Mouse (Mus musculus) heart, postnatal 0 days (tissue): ENCODE measurements around the gene Sgpp2. TPM values are rescaled to one million over a fixed set of nuclear protein-coding genes. Genes with fewer than 3 reads are reported as not detected.

Source experiments
- ATAC-seq: fragments of 200-750 bp; cut with Nextera tagmentation; 2 replicates; pipeline ENCODE4 v1.8.0; 2017; ENCODE audit warnings: low read depth, moderate number of reproducible peaks, moderate library complexity; ENCODE audit not compliant: insufficient read depth
- DNase-seq: peaks from one replicate; pipeline ENCODE4 v3.0.0-alpha.2; 2016; ENCODE audit warnings: low spot score
- H3K27ac ChIP-seq: fragments of 300-500 bp; sonication (generic); 2 replicates; pipeline ENCODE4 v1.5.1; 2014; ENCODE audit warnings: low read depth, mild to moderate bottlenecking
- H3K27me3 ChIP-seq: fragments of 300-500 bp; sonication (generic); 2 replicates; pipeline ENCODE4 v1.6.1; 2014; ENCODE audit warnings: low read length, mixed read lengths; ENCODE audit not compliant: control insufficient read depth, insufficient read depth
- H3K36me3 ChIP-seq: fragments of 300-500 bp; sonication (generic); replicated peaks from 2 replicates; pipeline ENCODE4 v1.6.1; 2014; ENCODE audit warnings: low read length, mixed read lengths; ENCODE audit not compliant: control insufficient read depth, insufficient read depth
- H3K4me1 ChIP-seq: fragments of 300-500 bp; sonication (generic); 2 replicates; pipeline ENCODE4 v1.6.1; 2014; ENCODE audit warnings: antibody characterized with exemption; ENCODE audit not compliant: control insufficient read depth, insufficient read depth
- H3K4me2 ChIP-seq: fragments of 300-500 bp; sonication (generic); 2 replicates; pipeline ENCODE4 v1.6.1; 2014; ENCODE audit warnings: low read depth, mild to moderate bottlenecking, low read length, moderate library complexity
- H3K4me3 ChIP-seq: fragments of 300-500 bp; sonication (generic); 2 replicates; pipeline ENCODE4 v1.5.1; 2014; ENCODE audit warnings: low read depth, low read length
- H3K9ac ChIP-seq: fragments of 300-500 bp; sonication (generic); replicated peaks from 2 replicates; pipeline ENCODE4 v1.6.1; 2014; ENCODE audit warnings: low read depth, low read length, mixed read lengths
- H3K9me3 ChIP-seq: fragments of 300-500 bp; sonication (generic); replicated peaks from 2 replicates; pipeline ENCODE4 v1.6.1; 2016; ENCODE audit warnings: low read length; ENCODE audit not compliant: control insufficient read depth
- CTCF ChIP-seq: IDR thresholded peaks from 2 replicates; pipeline ENCODE4 v1.5.1; 2016; ENCODE audit warnings: antibody characterized with exemption, control low read depth, low read depth
- EP300 ChIP-seq: IDR thresholded peaks from 2 replicates; pipeline ENCODE4 v1.6.1; 2016; ENCODE audit warnings: antibody characterized with exemption, low read depth
- WGBS: fragments of 180-500 bp; shearing (Covaris S2); extraction: QIAGEN DNeasy Blood & Tissue Kit; methylation state at CpG from one replicate; pipeline ENCODE4 v1.1.7; 2014; 5-methylcytosine and 5-hydroxymethylcytosine counted together
- polyA plus RNA-seq: library from polyadenylated mRNA; unstranded; fragments of >200 nt; fragmentation: Nextera tagmentation; extraction: Ambion mirVana; gene quantifications from 2 replicates; pipeline ENCODE4 v1.2.1, GENCODE M21; 2015
- total RNA-seq: library from RNA; depleted of rRNA; stranded (reverse); fragments of >200 nt; gene quantifications from 2 replicates; pipeline ENCODE4 v1.2.3, GENCODE M21; 2014; ENCODE audit warnings: low replicate concordance

Gene Sgpp2
- total and polyA plus RNA-seq, 2 experiments from 2014 or later, result 0.07 TPM; not detected in 1

DNA sequence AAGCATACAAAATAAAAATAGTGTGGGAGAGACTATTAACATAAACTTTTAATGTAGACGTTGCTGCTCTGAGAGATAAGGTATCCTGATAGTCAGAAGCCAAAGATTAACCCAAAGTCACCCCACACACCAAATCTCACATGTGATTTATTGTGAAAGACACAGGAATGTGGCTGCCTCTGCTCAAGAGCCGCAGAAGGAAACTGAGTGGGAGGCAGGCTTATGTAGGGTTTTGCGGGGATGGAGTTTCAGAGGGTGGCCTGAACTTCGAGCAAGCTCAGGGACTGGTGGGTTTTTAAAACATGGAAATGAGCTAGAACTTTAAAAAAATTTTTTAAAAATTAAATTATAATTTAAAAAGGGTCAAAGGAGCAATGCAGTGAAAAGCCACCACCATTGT lies 3.8 kb downstream of the Sgpp2 start:
- H3K27me3 ChIP-seq, result peaks cover 37% of the 10 kb centered on the region
- no peaks in the 10 kb centered on the region for H3K9me3 ChIP-seq
- no peak overlapping the region for H3K4me3 ChIP-seq
- ATAC-seq (no peak), DNase-seq (no peak)
- WGBS, result 69% methylated on average over 4 of the region's 4 CpGs
- no peak overlapping the region for H3K9ac ChIP-seq
- H3K4me2 ChIP-seq, result no peak overlapping the region
- peaks cover 13% of the 10 kb centered on the region for H3K4me1 ChIP-seq
- H3K27ac ChIP-seq, result no peak overlapping the region
- H3K36me3 ChIP-seq, result no peaks in the 10 kb centered on the region
- TF ChIP-seq EP300 (no peak), CTCF (no peak)

DNA sequence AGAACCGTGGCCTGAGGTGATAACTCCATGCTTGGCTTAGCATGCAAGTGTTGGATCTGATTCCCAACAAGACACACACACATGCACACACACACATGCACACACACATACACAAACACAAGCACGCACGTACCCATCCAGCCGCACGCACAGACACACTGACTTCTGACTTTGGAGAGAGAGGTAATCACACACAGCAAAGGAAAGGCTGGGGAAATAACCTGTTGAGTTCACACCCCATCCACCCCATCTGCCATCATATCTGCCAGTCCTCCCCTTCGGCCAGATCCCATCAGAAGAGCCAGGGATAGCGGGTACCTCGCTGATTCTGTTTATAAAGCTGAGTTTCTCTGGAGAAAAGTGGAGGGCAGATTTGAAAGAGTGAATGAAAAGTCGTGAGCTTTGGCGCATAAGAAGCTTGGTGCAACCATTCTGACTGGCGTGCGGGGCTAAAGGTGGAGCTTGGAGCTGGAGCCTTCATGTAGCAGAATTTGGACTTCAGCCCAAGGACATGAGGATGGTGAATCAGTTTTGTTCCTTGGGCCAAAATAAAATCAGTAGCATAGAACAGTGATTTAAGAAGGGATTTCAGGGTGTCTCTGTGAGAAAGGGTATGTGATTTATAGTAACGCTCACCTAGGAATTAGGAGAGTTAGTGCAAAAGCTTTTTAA lies 8.1 kb downstream of the Sgpp2 start:
- 84% methylated on average over 13 of the region's 13 CpGs for WGBS
- Histone ChIP-seq H3K27me3 (no peaks in the 10 kb centered on the region), H3K4me2 (no peak overlapping the region), H3K9ac (no peak overlapping the region), H3K9me3 (no peaks in the 10 kb centered on the region), H3K4me1 (no peaks in the 10 kb centered on the region), H3K27ac (no peak overlapping the region), H3K4me3 (no peak overlapping the region), H3K36me3 (no peaks in the 10 kb centered on the region)
- no peak for DNase-seq
- TF ChIP-seq EP300 (no peak), CTCF (no peak)
- no peak for ATAC-seq

DNA sequence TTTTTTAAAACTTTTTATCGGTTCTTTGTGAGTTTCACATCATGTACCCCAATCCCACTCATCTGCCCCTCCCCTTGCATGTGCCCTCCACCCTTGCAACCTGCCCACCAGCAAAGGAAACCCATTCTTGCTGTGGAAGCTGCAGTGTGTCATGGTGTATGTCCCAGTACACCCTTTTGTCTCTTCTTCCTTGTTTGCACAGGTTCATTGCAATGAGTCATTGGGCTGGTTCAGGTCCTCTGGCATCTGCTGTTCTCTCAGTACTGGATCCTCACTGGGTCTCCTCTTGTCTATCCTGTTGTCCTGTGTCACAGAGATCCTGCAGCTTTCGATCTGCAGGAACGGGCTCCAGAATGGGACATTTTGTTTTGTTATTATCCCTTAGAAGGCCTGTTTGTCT lies 10.1 kb downstream of the Sgpp2 start:
- ATAC-seq, result no peak
- Histone ChIP-seq H3K27me3 (no peaks in the 10 kb centered on the region), H3K9ac (no peak overlapping the region), H3K36me3 (no peaks in the 10 kb centered on the region), H3K4me2 (no peak overlapping the region), H3K9me3 (no peaks in the 10 kb centered on the region), H3K27ac (no peak overlapping the region), H3K4me3 (no peak overlapping the region), H3K4me1 (no peaks in the 10 kb centered on the region)
- no peak for TF ChIP-seq EP300
- no peak for TF ChIP-seq CTCF
- whole genome bisulfite sequencing, result 83% methylated on average over 3 of the region's 3 CpGs
- DNase-seq, result no peak

DNA sequence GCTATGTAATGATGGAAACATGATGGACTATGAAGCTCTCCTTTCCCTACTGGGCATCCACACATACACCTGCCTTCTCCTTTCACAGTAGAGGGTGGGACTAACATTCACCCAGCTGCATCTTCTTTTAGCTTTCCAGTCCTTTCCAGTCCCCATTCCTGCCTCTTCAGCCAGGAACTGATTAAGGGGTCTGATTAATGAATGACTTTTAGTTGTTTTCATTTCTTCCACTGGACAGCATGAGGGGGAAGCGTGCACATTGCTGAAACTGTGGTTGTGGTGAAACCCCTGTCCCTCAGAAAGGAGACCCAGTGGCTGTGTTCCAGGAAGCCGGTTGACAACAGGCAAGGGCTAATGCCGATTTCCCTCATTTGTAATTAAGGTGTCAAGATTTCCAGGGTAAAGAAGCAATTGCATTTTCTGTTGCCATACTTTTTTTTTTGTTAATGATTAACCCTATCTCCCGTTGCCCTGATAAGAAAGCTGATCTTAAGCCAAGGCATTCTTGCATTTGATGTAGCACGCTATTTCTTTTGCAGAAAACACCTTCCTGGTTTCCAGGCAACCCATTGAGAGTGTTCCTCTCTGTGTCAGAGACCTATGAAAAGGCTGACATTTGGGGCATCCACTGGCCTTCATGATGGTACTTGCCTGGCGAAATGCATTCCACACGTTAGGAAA lies 12.1 kb downstream of the Sgpp2 start:
- TF ChIP-seq EP300 (no peak), CTCF (no peak)
- H3K9me3 ChIP-seq, result no peaks in the 10 kb centered on the region
- H3K4me3 ChIP-seq, result no peak overlapping the region
- 47% methylated on average over 7 of the region's 7 CpGs for WGBS
- H3K4me2 ChIP-seq, result no peak overlapping the region
- H3K36me3 ChIP-seq, result no peaks in the 10 kb centered on the region
- ATAC-seq (no peak), DNase-seq (no peak)
- H3K4me1 ChIP-seq, result no peaks in the 10 kb centered on the region
- H3K9ac ChIP-seq, result no peak overlapping the region
- H3K27ac ChIP-seq, result no peak overlapping the region
- H3K27me3 ChIP-seq, result no peaks in the 10 kb centered on the region

DNA sequence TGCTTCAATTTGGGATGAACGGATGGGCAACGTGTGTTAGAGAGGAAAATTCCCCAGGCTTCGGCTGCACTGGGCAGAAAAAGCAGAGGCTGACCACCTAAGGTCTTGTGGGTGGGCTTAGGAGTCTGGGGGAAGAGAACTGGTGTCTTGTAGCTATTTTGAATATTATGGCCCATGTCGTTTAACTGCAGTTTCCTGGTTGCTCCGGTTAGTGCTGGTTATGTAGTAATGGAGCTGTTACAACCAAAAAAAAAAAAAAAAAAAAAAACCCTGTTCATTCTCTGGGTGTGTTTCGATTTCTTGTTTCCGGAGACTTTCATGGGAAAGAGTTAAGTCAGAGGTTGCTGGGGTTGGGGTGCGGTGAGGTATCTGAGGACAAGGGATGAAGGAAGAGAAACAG lies 12.7 kb downstream of the Sgpp2 start:
- DNase-seq (no peak), ATAC-seq (no peak)
- Histone ChIP-seq H3K36me3 (no peaks in the 10 kb centered on the region), H3K4me1 (no peaks in the 10 kb centered on the region), H3K27ac (no peak overlapping the region), H3K27me3 (no peaks in the 10 kb centered on the region), H3K9ac (no peak overlapping the region), H3K9me3 (no peaks in the 10 kb centered on the region), H3K4me3 (no peak overlapping the region), H3K4me2 (no peak overlapping the region)
- TF ChIP-seq EP300, result no peak
- TF ChIP-seq CTCF, result no peak
- WGBS, result 85% methylated on average over 8 of the region's 8 CpGs
